Mouse (Mus musculus) MN1 (cell line): ENCODE results near the gene H1f0.

ENCODE experiments used
- DNase-seq: peaks from one replicate; pipeline ENCODE4 v3.0.0-alpha.2; 2016; ENCODE audit warnings: low spot score

H1f0 gene

GRCm38 (mm10) chr15:79028237-79028738, at the start of gene H1f0:
Gene H1f0, plus strand, starts transcription at chr15:79028450.
- peak; percentile 97 for DNase-seq

- DNase-seq, result peak; percentile 97
Measured at GRCm38 (mm10) chr15:78978875-78979274, 49.4 kb upstream of the H1f0 start.

DNA sequence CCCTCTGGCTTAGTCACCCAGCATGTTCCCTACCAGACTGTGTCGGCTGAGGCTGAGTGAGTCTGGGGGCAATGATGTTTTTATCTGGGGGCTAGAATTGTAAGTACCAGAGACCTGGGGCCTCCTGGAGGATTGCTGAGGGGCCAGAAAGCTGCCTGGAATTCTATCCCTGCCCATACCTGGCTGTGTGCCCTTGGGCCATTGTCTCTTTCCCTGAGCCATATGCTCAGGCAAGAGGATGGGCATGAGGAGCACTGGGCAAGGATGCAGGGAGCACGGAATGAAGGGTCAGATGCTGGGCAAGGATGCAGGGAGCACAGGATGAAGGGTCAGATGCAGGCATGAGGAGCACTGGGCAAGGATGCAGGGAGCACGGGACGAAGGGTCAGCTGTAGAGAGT, 48.2 kb upstream of the H1f0 start:
- no peak for DNase-seq

DNA sequence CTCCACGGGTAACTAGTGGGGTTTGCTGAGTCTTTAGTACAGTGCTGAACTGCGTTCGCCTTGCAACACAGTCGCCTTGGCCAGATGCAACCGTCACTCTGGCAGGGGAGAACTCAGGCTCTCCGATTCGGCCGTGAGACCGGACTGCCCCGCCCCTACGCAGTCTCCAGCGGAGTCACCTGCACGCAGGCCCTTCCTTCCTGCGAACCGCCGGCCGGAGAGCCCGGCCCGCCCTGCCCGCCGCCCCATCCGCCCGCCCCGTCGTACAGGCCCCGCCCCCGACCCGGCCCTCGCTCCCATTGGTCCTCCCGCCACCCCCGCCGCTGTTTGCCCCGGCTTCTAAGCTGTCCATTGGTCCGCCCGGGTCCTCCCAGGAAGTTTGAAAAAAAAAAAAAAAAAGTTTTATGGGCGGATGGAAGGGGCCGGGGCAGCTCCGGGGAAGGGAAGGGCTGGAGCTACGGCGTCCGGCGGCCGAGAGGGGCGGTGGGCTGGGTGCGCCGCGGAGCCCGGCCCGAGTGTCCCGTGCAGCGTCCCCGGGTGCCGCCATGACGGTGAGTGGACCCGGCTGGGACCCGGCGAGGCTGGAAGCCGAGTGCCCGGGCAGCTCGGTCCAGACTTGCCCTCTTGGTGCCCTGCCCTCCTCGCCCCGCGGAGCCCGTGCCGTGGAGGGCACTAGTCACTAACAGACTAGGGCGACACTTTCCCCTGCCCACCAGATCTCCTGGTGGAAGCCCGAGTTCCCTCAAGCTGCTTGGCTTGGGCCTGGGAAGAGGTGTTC, 45.4 kb upstream of the H1f0 start:
- DNase-seq, result peak; percentile 97

DNA sequence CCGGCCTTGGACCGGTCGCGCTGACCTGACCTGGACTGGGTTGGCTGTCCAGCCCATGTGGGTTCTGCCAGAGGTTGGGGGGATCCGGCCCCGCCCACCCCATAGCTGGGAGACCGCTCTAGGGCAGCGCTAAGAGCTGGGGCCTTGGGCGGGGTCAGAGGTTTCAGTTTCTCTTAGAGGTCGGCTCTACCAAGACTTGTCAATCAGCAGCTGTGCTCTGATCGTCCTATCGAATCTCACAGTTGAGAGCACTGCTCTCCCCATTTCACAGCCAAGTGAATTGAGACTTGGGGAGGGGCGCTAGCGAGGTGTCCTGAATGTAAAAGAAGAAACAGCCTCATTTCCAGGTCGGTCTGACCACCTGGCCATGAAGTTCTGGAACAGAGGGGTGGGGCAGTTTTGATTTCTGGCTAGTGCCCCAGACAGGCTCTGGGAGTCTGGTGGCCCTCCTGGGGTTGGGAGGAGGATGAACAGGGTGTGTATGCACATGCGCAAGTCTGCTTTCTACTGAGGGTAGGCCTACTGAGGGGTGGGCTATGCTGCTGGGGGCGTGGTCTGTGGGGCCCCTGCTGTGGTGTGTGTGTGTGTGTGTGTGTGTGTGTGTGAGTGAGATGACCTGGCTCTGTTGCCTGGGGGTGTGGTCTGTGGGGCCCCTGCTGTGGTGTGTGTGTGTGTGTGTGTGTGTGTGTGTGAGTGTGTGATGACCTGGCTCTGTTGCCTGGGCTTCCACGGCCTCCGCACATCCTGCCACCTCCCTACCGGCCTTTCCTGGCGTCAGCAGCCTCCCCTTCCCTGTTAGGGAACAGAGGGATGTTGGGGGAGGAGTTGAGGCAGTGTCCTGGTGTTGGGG, 44.6 kb upstream of the H1f0 start:
- DNase-seq, result peak; percentile 93

DNA sequence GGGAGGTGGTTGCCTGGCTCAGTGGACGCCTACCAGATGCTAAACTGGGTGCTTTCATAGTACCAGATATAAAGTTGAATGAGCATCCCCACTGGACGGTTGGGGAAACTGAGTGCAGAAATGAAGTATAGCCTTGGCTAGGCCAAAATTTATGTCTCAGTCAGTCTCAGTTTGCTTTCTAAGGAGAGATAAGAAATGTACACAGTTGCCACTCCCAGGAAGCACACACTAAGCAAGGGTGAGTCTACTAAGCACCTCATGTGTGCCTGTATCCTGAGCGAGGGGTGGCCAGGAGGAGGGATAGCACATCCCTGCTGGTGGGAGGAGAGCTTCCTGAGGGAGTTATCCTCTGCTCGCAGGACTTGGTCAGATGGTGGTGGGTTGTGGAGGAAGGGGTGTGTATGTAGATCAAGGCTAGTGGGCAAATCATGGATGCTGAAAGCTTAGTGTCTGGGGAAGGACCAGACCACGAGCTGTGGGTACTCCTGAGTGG, 43.9 kb upstream of the H1f0 start:
- DNase-seq, result peak; percentile 56

DNA sequence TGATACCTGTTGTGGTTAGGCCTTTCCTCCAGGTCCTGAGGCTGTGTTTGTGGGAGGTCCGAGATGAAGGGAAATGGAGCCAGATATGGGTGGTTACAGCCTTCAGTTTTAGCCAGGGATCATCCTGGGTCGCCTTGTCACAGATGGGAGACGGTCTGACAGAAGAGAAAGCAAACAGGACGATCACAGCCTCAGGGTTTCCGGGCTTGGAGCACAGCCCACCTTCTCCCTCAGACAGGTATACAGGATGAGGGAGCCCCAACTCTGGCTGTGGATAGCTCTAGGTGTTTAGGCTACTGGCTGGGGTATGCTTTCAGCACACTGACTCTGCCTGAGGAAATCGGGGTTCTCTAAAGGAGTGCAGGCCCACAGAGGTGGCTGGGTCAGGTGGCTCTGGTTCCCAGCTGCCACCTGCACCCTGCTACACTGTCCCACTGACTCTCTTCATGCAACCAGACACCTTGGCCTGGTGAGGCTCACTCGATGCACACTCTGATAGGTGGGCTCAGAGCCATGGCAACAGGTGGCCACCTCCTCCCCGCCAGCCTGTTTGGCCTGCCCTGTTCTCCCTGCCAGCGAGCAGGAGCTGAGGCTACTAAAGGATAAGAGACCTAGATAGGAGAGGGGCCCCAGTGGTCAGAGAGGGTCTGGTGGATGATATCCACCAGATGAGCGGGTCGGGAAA, 41.6 kb upstream of the H1f0 start:
- peak; percentile 56 for DNase-seq

- DNase-seq, result peak; percentile 96
Measured at GRCm38 (mm10) chr15:78988499-78988971, 39.7 kb upstream of the H1f0 start.

GRCm38 (mm10) chr15:78989152-78990092, 38.8 kb upstream of the H1f0 start:
- DNase-seq, result no peak

- DNase-seq, result no peak
Measured at GRCm38 (mm10) chr15:78990093-78990463, 38.2 kb upstream of the H1f0 start.

- DNase-seq, result no peak
Measured at GRCm38 (mm10) chr15:78990970-78991525, 37.2 kb upstream of the H1f0 start.

- no peak for DNase-seq
Measured at GRCm38 (mm10) chr15:78992235-78992634, 36.0 kb upstream of the H1f0 start.

GRCm38 (mm10) chr15:78992925-78993324, 35.3 kb upstream of the H1f0 start:
- DNase-seq, result no peak

DNA sequence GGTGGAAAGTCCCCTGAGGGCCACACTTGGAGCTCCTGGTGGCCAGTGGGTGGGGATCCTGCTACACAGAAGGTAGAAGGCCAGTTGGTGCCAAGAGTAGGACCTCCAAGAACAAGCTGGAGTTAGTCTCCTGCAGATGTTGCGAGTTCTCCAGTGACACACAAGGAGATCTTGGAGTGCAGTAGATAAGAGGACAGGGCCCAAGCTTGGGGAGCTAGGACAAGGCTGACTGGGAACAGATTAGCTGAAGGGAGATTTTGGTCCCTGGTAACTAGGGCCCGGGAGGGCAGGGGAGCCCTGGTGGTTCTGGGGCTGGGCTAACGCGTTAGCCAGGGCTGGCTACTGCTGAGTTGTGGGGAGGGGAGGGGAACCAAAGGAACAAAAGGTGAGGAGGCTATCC, 32.3 kb upstream of the H1f0 start:
- no peak for DNase-seq

- DNase-seq, result no peak
Measured at GRCm38 (mm10) chr15:78996663-78997062, 31.6 kb upstream of the H1f0 start.

GRCm38 (mm10) chr15:78998348-78998747, 29.9 kb upstream of the H1f0 start:
- no peak for DNase-seq

GRCm38 (mm10) chr15:78999586-78999985, 28.7 kb upstream of the H1f0 start:
- DNase-seq, result no peak

DNA sequence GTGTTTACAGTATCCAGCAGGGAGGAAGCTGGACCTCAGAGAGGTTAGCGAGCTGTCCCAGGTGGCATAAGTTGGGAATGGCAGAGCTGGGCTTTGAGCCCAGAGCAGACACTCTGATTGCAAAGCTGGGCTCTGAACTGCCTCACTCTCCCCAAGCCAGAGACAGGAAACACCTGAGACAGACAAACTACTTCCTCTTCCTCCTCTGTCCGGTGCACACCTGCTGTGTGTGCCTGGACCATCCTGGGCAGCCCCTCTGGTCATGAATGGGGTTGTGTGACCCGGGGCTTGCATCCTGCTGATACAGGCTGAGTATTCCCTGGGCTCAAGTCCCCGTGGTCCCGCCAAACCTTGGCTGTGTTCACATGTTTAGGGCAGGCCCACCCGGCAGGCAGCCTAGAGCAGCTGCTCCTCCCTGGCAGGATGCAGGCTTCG, 27.9 kb upstream of the H1f0 start:
- DNase-seq, result no peak

- no peak for DNase-seq
Measured at GRCm38 (mm10) chr15:79001559-79001958, 26.7 kb upstream of the H1f0 start.

DNA sequence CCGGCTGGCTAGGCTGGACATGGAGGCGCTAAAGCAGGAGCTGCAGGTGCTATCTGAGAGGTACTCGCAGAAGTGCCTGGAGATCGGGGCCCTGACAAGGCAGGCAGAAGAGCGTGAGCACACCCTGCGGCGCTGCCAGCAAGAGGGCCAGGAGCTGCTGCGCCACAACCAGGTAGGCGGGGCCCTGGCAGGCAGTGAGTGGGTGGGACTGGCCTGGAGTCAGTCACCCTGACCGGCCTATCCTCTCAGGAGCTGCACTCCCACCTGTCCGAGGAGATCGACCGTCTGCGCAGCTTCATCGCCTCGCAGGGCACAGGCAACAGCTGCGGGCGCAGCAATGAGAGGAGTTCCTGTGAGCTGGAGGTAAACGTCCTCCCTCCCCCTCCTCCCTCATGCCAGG, 26.2 kb upstream of the H1f0 start:
- DNase-seq, result peak; percentile 46

DNA sequence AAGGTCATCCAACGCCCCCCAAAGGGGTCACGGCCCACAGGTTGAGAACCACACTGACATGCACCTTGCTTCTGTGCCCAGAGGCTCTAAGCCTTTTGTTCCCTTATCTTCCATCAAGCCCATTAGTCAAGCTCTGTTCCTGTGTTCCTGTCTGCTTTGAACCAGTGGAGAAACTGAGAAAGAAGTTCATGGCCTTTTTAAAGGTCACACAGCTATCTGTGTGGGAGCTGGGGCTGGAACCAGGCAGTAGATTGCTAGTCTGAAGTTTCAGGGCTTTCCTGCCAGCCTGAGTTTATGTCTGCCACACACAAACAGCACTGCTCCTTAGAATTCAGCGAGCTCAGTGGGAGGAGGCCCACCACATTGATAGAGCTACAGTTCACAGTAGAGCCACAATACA, 25.2 kb upstream of the H1f0 start:
- no peak for DNase-seq
